Mouse (Mus musculus): ENCODE measurements at regions not wholly inside any gene's neighbourhood (a gene's known extent, or its start where the extent isn't known, plus 50 kb on each side); places are given as distances from the start of the nearest gene placed in this dataset.

- intact Hi-C loops (cut with DNase I), result no loop called here
- DNase-seq (ENCODE audit: low spot score in 2 of 2), result peak; percentile 2
Measured at GRCm38 (mm10) chr17:22673891-22674622, 73.3 kb downstream of the Vmn2r112 start.

Measured in left cerebral cortex, postnatal 14 days (tissue).